Mouse (Mus musculus) heart, adult 2 months (tissue): ENCODE results near the gene Lct. TPM values are rescaled to one million over a fixed set of nuclear protein-coding genes. Genes with fewer than 3 reads are reported as not detected.
"Not testable (repeated sequence)": the region's sequence is repeated elsewhere in the genome, so short reads cannot be mapped to it uniquely, and the experiment has no call there.

ENCODE experiments used
- DNase-seq, 2 experiments: peaks; one replicate each; pipeline ENCODE4 v3.0.0; 2021
- H3K27ac ChIP-seq: fragments of 200-600 bp; 2 replicates; pipeline ENCODE4 v1.8.1; 2022
- H3K27me3 ChIP-seq: fragments of 200-500 bp; 2 replicates; pipeline ENCODE4 v1.6.1; 2012; ENCODE audit warnings: mild to moderate bottlenecking, low read length, inconsistent platforms, mixed read lengths; ENCODE audit not compliant: control insufficient read depth, insufficient read depth
- H3K36me3 ChIP-seq: fragments of 200-500 bp; 2 replicates; pipeline ENCODE4 v1.6.1; 2012; ENCODE audit warnings: low read length, inconsistent platforms; ENCODE audit not compliant: control insufficient read depth, insufficient read depth
- H3K4me1 ChIP-seq: fragments of 200-500 bp; 2 replicates; pipeline ENCODE4 v1.6.1; 2011; ENCODE audit warnings: low read length; ENCODE audit not compliant: control insufficient read depth, insufficient read depth
- H3K4me3 ChIP-seq: fragments of 200-600 bp; 2 replicates; pipeline ENCODE4 v1.8.1; 2022
- H3K79me2 ChIP-seq: fragments of 200-500 bp; replicated peaks from 2 replicates; pipeline ENCODE4 v1.6.1; 2012; ENCODE audit warnings: mild to moderate bottlenecking, inconsistent platforms, low read length, moderate library complexity, mixed read lengths; ENCODE audit not compliant: control insufficient read depth, insufficient read depth
- H3K9ac ChIP-seq: fragments of 200-500 bp; 2 replicates; pipeline ENCODE4 v1.6.1; 2012; ENCODE audit warnings: low read depth, mild to moderate bottlenecking, control low read depth, inconsistent platforms, low read length, mixed read lengths
- CTCF ChIP-seq: fragments of 200-600 bp; IDR thresholded peaks from 2 replicates; pipeline ENCODE4 v1.8.1; 2022; ENCODE audit warnings: antibody characterized with exemption, mild to moderate bottlenecking, moderate library complexity
- EP300 ChIP-seq: fragments of 200-500 bp; IDR thresholded peaks from 2 replicates; pipeline ENCODE4 v1.6.1; 2011; ENCODE audit warnings: low read depth, low read length, control low read depth; ENCODE audit not compliant: insufficient read depth
- POLR2A ChIP-seq: fragments of 200-500 bp; IDR thresholded peaks from 2 replicates; pipeline ENCODE4 v1.6.1; 2011; ENCODE audit warnings: mild to moderate bottlenecking, low read depth, low read length, control low read depth; ENCODE audit not compliant: insufficient read depth
- WGBS: fragments of 180-500 bp; shearing (Covaris S2); methylation state at CpG from one replicate; pipeline ENCODE4 v1.1.7; 2018; 5-methylcytosine and 5-hydroxymethylcytosine counted together
- intact Hi-C: fragments of 180-260 bp; cut with DNase I; formaldehyde crosslinking; loops from one replicate; pipeline ENCODE4 v1.15.1; 2025
- polyA plus RNA-seq: library from polyadenylated mRNA; depleted of rRNA; stranded (reverse); fragments of >200 nt; gene quantifications from 2 replicates; pipeline ENCODE4 v1.2.3, GENCODE M21; 2012
- total RNA-seq, 2 experiments: library from RNA; stranded (reverse); gene quantifications; 2 replicates each; pipeline ENCODE4 v1.2.3; 2021

The Lct gene
- total and polyA plus RNA-seq, 3 experiments: 0.02 TPM; not detected in 2

DNA sequence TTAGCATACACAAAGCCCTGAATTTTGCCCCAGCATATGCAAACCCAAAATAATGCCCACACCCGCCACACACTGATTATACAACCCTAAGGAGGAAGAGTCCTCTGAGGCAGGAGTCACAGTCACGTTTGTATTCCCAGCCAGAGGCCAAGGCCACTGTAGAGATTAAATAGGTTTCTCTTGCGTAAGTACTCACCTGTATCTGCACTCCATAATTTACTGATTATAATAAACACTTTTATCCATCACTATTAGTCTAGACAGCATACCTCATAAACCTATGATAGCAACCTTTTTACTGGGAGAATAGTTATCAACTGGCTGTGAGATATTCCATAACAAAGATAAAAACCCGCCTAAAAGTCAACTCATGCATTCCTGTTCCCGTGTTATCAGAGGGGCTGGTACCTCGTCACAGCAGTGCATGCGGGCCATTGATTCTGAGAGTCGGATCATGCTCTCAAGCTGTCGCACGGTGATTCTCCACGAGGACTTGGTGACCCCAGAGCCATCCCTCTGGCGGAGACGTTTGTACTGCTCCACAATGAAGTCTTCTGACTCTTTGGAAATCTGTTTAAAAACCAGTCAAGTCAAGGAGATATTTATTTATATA is 9.7 kb upstream of the Lct start:
- DNase-seq: no peak
- Histone ChIP-seq H3K27me3 (no peaks in the 10 kb centered on the region), H3K79me2 (no peaks in the 10 kb centered on the region), H3K4me1 (no peaks in the 10 kb centered on the region), H3K9ac (no peak overlapping the region), H3K36me3 (no peaks in the 10 kb centered on the region; the same call in 1 of the 2 replicates), H3K4me3 (no peak overlapping the region), H3K27ac (no peak overlapping the region)
- intact Hi-C loops: no loop called here
- 75% methylated on average over 13 of the region's 13 CpGs for WGBS
- TF ChIP-seq EP300: no peak
- TF ChIP-seq CTCF: no peak
- TF ChIP-seq POLR2A: no peak

DNA sequence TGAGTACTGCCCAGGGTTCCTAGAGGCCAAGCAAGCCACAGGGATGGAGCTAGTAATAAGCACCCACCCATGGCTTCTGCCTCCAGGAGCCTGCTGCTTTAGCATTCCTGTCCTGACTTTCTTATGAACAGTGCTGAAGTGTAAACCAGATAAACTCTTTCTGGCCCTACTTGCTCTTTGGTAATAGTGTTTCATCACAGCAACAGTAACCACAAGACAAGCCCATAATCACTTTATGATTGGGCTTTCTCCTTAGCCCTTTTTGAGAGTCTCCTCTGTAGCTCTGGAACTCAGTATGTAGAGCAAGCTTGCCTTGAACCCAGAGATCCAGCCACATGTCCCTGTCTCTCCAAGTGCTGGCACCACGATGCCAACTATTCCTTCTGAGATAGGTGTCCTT is 2.2 kb upstream of the Lct start:
- H3K4me3 ChIP-seq: no peak overlapping the region
- H3K27me3 ChIP-seq: no peaks in the 10 kb centered on the region
- no peak for TF ChIP-seq EP300
- no peak for TF ChIP-seq CTCF
- TF ChIP-seq POLR2A: no peak
- no peak overlapping the region for H3K9ac ChIP-seq
- H3K79me2 ChIP-seq: no peaks in the 10 kb centered on the region
- no peaks in the 10 kb centered on the region for H3K4me1 ChIP-seq
- no peaks in the 10 kb centered on the region for H3K36me3 ChIP-seq
- WGBS: 92% methylated on average over 1 of the region's 1 CpGs
- no peak for DNase-seq
- intact Hi-C loops: no loop called here
- no peak overlapping the region for H3K27ac ChIP-seq

DNA sequence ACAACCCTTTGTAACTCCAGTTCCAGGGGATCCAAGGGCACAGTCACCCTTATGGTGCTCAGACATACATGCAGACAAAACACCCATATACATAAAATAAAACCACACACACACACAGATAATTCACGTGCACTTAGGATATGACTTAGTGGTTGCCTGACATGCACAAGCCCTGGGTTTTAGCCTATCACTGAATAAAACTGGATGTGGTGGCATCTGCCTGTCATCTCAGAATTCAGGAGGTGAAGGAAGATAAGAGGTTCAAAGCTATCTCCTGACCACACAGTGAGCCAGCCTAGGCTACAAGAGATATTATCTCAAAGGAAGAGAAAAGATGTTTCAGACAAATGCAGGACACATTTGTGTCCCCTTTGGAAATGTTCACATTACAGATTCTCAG is 953 bp downstream of the Lct start:
- Histone ChIP-seq H3K79me2 (no peaks in the 10 kb centered on the region), H3K36me3 (no peaks in the 10 kb centered on the region), H3K4me3 (no peak overlapping the region), H3K4me1 (no peaks in the 10 kb centered on the region), H3K27ac (no peak overlapping the region), H3K9ac (no peak overlapping the region), H3K27me3 (no peaks in the 10 kb centered on the region)
- intact Hi-C loops: no loop called here
- TF ChIP-seq POLR2A (no peak), CTCF (no peak), EP300 (no peak)
- DNase-seq: no peak
- WGBS: 79% methylated on average over 1 of the region's 1 CpGs

DNA sequence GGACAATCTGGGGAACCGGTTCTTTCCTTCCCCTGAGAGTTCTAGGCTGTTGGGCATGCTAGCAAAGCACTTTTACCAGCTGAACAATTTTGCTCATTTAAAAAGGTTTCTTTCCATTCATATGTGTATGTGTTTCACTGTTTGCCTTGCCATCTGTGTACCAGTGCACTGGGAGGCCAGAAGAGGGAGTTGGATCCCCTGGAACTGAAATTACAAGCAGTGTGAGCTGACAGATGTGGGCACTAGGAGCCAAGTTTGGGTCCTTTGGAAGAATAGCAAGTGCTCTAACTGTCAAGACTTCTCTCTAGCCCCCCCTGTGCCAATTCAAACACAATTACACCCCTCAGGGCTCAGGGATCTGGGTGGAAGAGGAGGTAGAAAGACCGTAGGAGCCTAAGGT is 3.3 kb downstream of the Lct start:
- Histone ChIP-seq H3K79me2 (no peaks in the 10 kb centered on the region), H3K4me1 (no peaks in the 10 kb centered on the region), H3K27ac (no peak overlapping the region), H3K27me3 (no peaks in the 10 kb centered on the region), H3K36me3 (no peaks in the 10 kb centered on the region), H3K4me3 (no peak overlapping the region), H3K9ac (no peak overlapping the region)
- DNase-seq: no peak
- 80% methylated on average over 2 of the region's 2 CpGs for WGBS
- no peak for TF ChIP-seq CTCF
- TF ChIP-seq EP300: no peak
- intact Hi-C loops: no loop called here

DNA sequence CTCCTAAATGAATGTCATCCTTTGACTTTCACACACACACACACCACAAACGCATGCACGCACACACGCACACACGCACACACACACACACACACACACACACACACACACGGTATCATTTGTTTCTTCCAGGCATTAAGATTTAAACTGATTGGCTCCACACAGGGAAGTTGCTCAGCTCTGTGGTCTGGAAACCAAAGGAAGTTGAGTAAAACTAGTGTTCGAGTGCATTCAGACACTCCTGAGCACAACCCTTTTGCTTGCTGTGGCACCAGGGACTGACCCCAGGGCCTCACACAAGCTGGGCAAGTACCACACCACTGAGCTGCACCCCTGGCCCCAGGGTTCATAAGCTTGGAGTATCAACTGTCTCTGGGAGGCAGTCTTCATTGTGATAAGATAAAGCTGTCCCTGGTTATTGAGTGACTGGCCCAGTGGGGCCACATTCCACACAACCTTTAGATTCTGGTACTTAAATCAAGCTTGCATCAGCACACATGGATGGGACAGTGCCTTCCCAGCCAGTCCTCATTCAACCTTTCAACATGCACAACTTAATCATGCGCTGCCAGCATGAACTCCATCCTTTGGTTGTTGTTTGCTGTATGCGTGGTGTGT is 5.0 kb downstream of the Lct start:
- 87% methylated on average over 8 of the region's 8 CpGs for WGBS
- Histone ChIP-seq H3K4me1 (no peaks in the 10 kb centered on the region), H3K4me3 (no peak overlapping the region), H3K9ac (no peak overlapping the region), H3K36me3 (no peaks in the 10 kb centered on the region), H3K27me3 (no peaks in the 10 kb centered on the region), H3K79me2 (no peaks in the 10 kb centered on the region), H3K27ac (no peak overlapping the region)
- intact Hi-C loops: no loop called here
- no peak for TF ChIP-seq CTCF
- no peak for TF ChIP-seq EP300
- TF ChIP-seq POLR2A: no peak
- no peak for DNase-seq

DNA sequence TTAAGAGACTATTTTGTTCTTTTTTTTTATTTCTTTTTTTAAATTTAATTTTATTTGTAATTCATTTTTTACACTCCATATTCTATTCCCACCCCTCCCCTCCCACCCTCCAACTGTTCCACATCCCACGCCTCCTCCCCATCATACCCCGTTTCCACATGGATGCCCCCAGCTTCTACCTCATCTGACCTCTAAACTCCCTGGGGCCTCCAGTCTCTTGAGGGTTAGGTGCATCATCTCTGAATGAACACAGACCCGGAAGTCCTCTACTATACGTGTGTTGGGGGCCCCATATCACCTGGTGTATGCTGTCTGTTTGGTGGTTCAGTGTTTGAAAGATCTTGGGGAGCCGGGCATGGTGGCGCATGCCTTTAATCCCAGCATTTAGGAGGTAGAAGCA is 8.9 kb downstream of the Lct start:
- H3K9ac ChIP-seq, intact Hi-C loops, H3K4me3 ChIP-seq, H3K36me3 ChIP-seq, DNase-seq, H3K27ac ChIP-seq, H3K79me2 ChIP-seq, H3K4me1 ChIP-seq, H3K27me3 ChIP-seq: not testable (repeated sequence)
- 76% methylated on average over 6 of the region's 6 CpGs for WGBS
